Mouse (Mus musculus) hindbrain, embryonic 11.5 days (tissue): ENCODE measurements at regions not wholly inside any gene's neighbourhood (a gene's known extent, or its start where the extent isn't known, plus 50 kb on each side); places are given as distances from the start of the nearest gene placed in this dataset.

Source experiments
- ATAC-seq: fragments of 200-750 bp; cut with Nextera tagmentation; 2 replicates; pipeline ENCODE4 v1.8.0; 2017; ENCODE audit warnings: mild to moderate bottlenecking, moderate TSS enrichment, moderate library complexity; ENCODE audit not compliant: low FRiP score
- DNase-seq: peaks from one replicate; pipeline ENCODE4 v3.0.0-alpha.2; 2015; ENCODE audit warnings: low spot score
- H3K27ac ChIP-seq: fragments of 300-500 bp; sonication (generic); 2 replicates; pipeline ENCODE4 v1.5.1; 2014; ENCODE audit warnings: mild to moderate bottlenecking, low read depth, low read length
- H3K27me3 ChIP-seq: fragments of 300-500 bp; sonication (generic); 2 replicates; pipeline ENCODE4 v1.6.1; 2014; ENCODE audit warnings: mild to moderate bottlenecking, low read length, moderate library complexity, mixed read lengths; ENCODE audit not compliant: control insufficient read depth, insufficient read depth
- H3K36me3 ChIP-seq: fragments of 300-500 bp; sonication (generic); 2 replicates; pipeline ENCODE4 v1.6.1; 2014; ENCODE audit warnings: mild to moderate bottlenecking, low read length, moderate library complexity, mixed read lengths; ENCODE audit not compliant: control insufficient read depth, insufficient read depth
- H3K4me1 ChIP-seq: fragments of 300-500 bp; sonication (generic); replicated peaks from 2 replicates; pipeline ENCODE4 v1.6.1; 2014; ENCODE audit warnings: low read length, mixed read lengths; ENCODE audit not compliant: control insufficient read depth, insufficient read depth
- H3K4me2 ChIP-seq: fragments of 300-500 bp; sonication (generic); replicated peaks from 2 replicates; pipeline ENCODE4 v1.6.1; 2014; ENCODE audit warnings: mild to moderate bottlenecking, low read depth, low read length
- H3K4me3 ChIP-seq: fragments of 300-500 bp; sonication (generic); 2 replicates; pipeline ENCODE4 v1.5.1; 2014; ENCODE audit warnings: low read depth, low read length
- H3K9ac ChIP-seq: fragments of 300-500 bp; sonication (generic); 2 replicates; pipeline ENCODE4 v1.6.1; 2014; ENCODE audit warnings: low read depth, low read length
- H3K9me3 ChIP-seq: fragments of 300-500 bp; sonication (generic); 2 replicates; pipeline ENCODE4 v1.6.1; 2016; ENCODE audit warnings: low read length; ENCODE audit not compliant: control insufficient read depth
- WGBS: fragments of 180-500 bp; shearing (Covaris S2); extraction: QIAGEN DNeasy Blood & Tissue Kit; methylation state at CpG from one replicate; pipeline ENCODE4 v1.1.7; 2014; 5-methylcytosine and 5-hydroxymethylcytosine counted together

GRCm38 (mm10) chr1:14464788-14465482, 1628.2 kb downstream of the 4930444P10Rik start:
- H3K27ac ChIP-seq, result no peak overlapping the region
- no peaks in the 10 kb centered on the region for H3K36me3 ChIP-seq
- no peaks in the 10 kb centered on the region; the same call in 1 of the 2 replicates for H3K4me1 ChIP-seq
- H3K27me3 ChIP-seq, result no peaks in the 10 kb centered on the region
- H3K9me3 ChIP-seq, result no peaks in the 10 kb centered on the region
- peak; percentile 66; the same call in 1 of the 2 replicates for ATAC-seq
- H3K4me3 ChIP-seq, result no peak overlapping the region
- WGBS, result 17% methylated on average over 5 of the region's 5 CpGs
- no peak overlapping the region for H3K9ac ChIP-seq
- DNase-seq, result peak; percentile 13
- no peak overlapping the region for H3K4me2 ChIP-seq

DNA sequence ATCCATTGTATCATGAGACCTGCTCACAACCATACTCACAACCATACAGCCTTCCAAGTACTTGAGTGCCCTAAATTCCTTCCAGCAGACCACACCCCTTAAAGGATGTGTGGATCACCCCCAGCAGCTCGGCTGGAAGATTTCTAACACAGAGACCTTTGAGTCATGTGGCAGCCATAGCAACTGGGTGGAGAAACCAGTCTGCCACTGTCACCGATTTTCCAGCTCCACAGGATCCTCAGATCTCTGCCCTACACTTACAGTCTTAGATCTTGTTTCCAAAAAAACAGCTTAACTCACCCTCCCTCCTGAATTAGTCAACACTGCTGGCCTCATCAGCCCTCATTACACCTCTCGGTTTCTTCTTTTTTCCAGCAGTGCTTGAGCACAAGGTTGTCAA, 1630.6 kb downstream of the 4930444P10Rik start:
- ATAC-seq (no peak; the same call in 1 of the 2 replicates), DNase-seq (no peak)
- WGBS, result 27% methylated on average over 3 of the region's 3 CpGs
- H3K27ac ChIP-seq, result no peak overlapping the region
- no peak overlapping the region for H3K4me2 ChIP-seq
- no peak overlapping the region for H3K4me3 ChIP-seq
- no peaks in the 10 kb centered on the region for H3K9me3 ChIP-seq
- no peaks in the 10 kb centered on the region; the same call in 1 of the 2 replicates for H3K4me1 ChIP-seq
- no peak overlapping the region for H3K9ac ChIP-seq
- no peaks in the 10 kb centered on the region for H3K36me3 ChIP-seq
- H3K27me3 ChIP-seq, result no peaks in the 10 kb centered on the region

- H3K4me3 ChIP-seq, result no peak overlapping the region
- WGBS, result 89% methylated on average over 4 of the region's 4 CpGs
- no peak overlapping the region for H3K4me2 ChIP-seq
- no peaks in the 10 kb centered on the region for H3K27me3 ChIP-seq
- DNase-seq (no peak), ATAC-seq (no peak)
- no peaks in the 10 kb centered on the region for H3K36me3 ChIP-seq
- H3K4me1 ChIP-seq, result no peaks in the 10 kb centered on the region; the same call in 1 of the 2 replicates
- no peak overlapping the region for H3K27ac ChIP-seq
- H3K9me3 ChIP-seq, result no peaks in the 10 kb centered on the region
- H3K9ac ChIP-seq, result no peak overlapping the region
Observed at GRCm38 (mm10) chr1:14460811-14461210, 1632.3 kb downstream of the 4930444P10Rik start.

- no peaks in the 10 kb centered on the region for H3K27me3 ChIP-seq
- WGBS, result 86% methylated on average over 2 of the region's 2 CpGs
- H3K9ac ChIP-seq, result no peak overlapping the region
- H3K4me1 ChIP-seq, result no peaks in the 10 kb centered on the region
- no peak overlapping the region for H3K4me2 ChIP-seq
- no peak overlapping the region for H3K27ac ChIP-seq
- no peaks in the 10 kb centered on the region for H3K36me3 ChIP-seq
- no peaks in the 10 kb centered on the region for H3K9me3 ChIP-seq
- H3K4me3 ChIP-seq, result no peak overlapping the region
- DNase-seq (no peak), ATAC-seq (no peak)
Observed at GRCm38 (mm10) chr1:14429326-14429725, 1663.8 kb downstream of the 4930444P10Rik start.

GRCm38 (mm10) chr1:14421030-14421429, 1672.1 kb downstream of the 4930444P10Rik start:
- no peaks in the 10 kb centered on the region for H3K36me3 ChIP-seq
- no peak for ATAC-seq

DNA sequence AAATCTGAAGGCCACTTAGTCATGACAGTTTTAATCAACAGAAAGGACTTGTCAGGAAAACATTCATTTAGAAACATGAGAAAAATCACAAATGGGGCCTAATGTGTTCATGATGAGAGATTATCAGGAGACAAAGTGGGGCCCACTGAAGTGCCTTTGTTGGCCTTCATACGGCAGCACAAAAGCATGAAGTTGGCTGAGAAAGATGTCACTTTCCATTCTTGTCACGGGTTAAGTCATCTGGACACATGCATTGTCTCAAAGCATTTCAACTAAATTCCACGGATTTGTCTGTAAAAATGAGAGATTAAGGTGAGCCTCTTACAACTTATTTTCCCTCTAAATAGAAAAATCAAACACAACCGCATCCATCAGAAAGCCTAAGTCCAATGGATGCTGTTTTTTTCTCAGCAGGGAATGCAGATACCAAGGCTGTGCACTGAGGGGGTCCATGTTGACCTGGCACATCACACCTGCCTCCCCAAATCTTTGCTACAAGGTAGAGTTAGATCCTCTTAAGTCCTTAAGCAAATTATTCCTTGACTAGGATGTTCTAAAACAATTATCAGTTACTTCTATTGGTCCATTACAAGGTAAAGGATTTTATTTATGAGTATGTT, 1679.2 kb downstream of the 4930444P10Rik start:
- ATAC-seq, result no peak
- WGBS, result 59% methylated on average over 4 of the region's 4 CpGs

More at GRCm38 (mm10) chr1:14421030-14421429, 1672.1 kb downstream of the 4930444P10Rik start:
- Histone ChIP-seq H3K4me2 (no peak overlapping the region), H3K27ac (no peak overlapping the region), H3K27me3 (no peaks in the 10 kb centered on the region), H3K9ac (no peak overlapping the region), H3K4me3 (no peak overlapping the region), H3K9me3 (no peaks in the 10 kb centered on the region), H3K4me1 (no peaks in the 10 kb centered on the region)
- DNase-seq, result no peak
- WGBS, result 80% methylated on average over 1 of the region's 1 CpGs

DNA sequence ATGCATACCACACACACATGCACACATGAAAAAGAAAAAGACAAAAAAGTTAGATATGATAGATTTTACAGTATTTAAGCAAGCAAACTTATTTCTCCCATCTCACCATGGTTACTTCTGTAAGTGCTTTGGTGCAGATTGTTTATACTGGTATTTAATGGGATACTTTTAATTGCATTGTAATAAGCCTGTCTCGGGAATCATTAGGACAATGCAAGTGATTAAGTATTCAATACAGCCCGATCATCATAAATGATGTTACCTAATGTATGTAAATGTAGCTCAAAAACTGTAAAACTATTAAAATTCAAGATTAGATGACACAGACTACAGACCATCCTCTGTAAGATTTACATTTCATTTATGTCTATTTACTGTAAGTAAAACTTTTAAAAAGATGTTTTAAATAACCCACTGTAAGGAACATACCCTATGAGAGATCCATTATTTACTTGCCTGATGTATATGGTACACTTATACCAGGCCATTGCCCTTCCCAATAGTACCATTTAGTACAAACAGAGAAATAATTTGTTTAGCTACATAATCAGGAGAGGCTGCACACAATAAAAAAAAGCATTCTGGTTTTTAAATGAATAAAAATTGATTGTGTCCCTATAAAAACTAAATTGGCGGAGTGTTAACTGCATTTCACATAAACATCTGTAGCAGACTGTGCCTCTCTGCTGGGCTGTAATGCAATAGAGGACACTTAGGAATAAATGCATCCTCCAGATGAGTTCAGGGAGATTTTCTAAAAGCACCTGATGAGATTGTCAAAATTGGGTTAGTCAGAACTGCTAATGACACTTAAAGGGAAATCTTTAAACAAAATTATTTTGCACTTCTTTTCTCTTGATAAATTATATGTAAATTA, 1722.9 kb downstream of the 4930444P10Rik start:
- H3K9me3 ChIP-seq, result no peaks in the 10 kb centered on the region
- ATAC-seq, result no peak
- H3K36me3 ChIP-seq, result no peaks in the 10 kb centered on the region
- H3K27ac ChIP-seq, result no peak overlapping the region
- no peak overlapping the region for H3K4me2 ChIP-seq
- DNase-seq, result no peak
- no peaks in the 10 kb centered on the region for H3K27me3 ChIP-seq
- WGBS, result 90% methylated on average over 3 of the region's 3 CpGs
- H3K4me1 ChIP-seq, result no peaks in the 10 kb centered on the region
- no peak overlapping the region for H3K4me3 ChIP-seq
- H3K9ac ChIP-seq, result no peak overlapping the region

More for the DNA sequence above, 1679.2 kb downstream of the 4930444P10Rik start:
- Histone ChIP-seq H3K36me3 (no peaks in the 10 kb centered on the region), H3K9me3 (no peaks in the 10 kb centered on the region), H3K27me3 (no peaks in the 10 kb centered on the region), H3K27ac (no peak overlapping the region), H3K4me2 (no peak overlapping the region), H3K9ac (no peak overlapping the region), H3K4me1 (no peaks in the 10 kb centered on the region), H3K4me3 (no peak overlapping the region)
- no peak for DNase-seq

DNA sequence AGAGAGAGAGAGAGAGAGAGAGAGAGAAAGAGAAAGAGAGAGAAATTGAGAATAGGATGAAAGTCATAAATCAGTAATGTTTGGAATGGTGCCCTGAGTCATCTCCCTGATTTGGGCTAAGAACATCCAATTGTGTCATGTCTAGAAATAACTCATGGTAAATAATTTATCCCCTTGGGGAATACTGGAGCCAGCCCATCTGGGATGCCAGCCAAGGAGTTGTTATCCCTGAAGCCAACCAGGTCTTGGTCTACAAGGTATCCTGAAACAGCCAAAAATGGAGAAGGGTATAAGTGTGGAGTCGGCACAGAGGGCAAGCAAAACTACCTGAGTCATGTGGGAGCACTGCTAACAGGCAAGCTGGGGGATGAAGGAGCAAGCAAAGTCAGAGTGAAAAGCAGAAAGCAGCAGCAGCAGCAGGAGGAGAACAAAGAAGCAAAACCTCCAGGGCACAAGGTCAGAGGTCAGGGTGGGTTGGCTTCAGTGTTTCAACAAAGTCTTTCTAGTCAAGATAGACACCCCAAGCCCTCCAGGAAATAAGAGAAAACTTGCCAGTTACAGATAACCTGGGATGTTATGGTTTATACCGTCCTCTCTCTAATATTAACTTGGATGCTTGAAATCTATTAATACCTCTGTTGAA, 1733.0 kb downstream of the 4930444P10Rik start:
- H3K9me3 ChIP-seq, result no peaks in the 10 kb centered on the region
- H3K36me3 ChIP-seq, result no peaks in the 10 kb centered on the region
- no peak overlapping the region for H3K4me3 ChIP-seq
- ATAC-seq, result no peak
- no peak overlapping the region for H3K27ac ChIP-seq
- DNase-seq, result peak; percentile 17
- WGBS, result 47% methylated on average over 2 of the region's 2 CpGs
- H3K9ac ChIP-seq, result no peak overlapping the region
- H3K4me2 ChIP-seq, result no peak overlapping the region
- no peaks in the 10 kb centered on the region for H3K4me1 ChIP-seq
- no peaks in the 10 kb centered on the region for H3K27me3 ChIP-seq
